Mouse (Mus musculus) bone marrow, adult 2 months (tissue): Measurements from ENCODE around the gene Ccdc136. TPM values are rescaled to one million over a fixed set of nuclear protein-coding genes. Genes with fewer than 3 reads are reported as not detected.

Experiments used
- H3K27ac ChIP-seq: fragments of 200-500 bp; 2 replicates; pipeline ENCODE4 v1.5.1; 2012; ENCODE audit warnings: low read depth, mild to moderate bottlenecking, control low read depth, inconsistent platforms, low read length; ENCODE audit not compliant: control insufficient read depth, poor library complexity, insufficient read depth
- H3K4me1 ChIP-seq: fragments of 200-500 bp; 2 replicates; pipeline ENCODE4 v1.6.1; 2011; ENCODE audit warnings: low read length; ENCODE audit not compliant: control insufficient read depth, insufficient read depth
- H3K4me3 ChIP-seq: fragments of 200-500 bp; replicated peaks from 2 replicates; pipeline ENCODE3; 2011; ENCODE audit warnings: mild to moderate bottlenecking, low read depth, low read length, control low read depth; ENCODE audit not compliant: control insufficient read depth
- CTCF ChIP-seq: fragments of 200-500 bp; IDR thresholded peaks from 2 replicates; pipeline ENCODE4 v1.5.1; 2011; ENCODE audit warnings: low read length, control low read depth; ENCODE audit not compliant: control insufficient read depth, insufficient read depth
- POLR2A ChIP-seq: fragments of 200-500 bp; IDR thresholded peaks from 2 replicates; pipeline ENCODE4 v1.6.1; 2011; ENCODE audit warnings: low read depth, mild to moderate bottlenecking, control low read depth, low read length, borderline replicate concordance; ENCODE audit not compliant: control insufficient read depth
- WGBS: fragments of 180-500 bp; shearing (Covaris S2); methylation state at CpG from one replicate; pipeline ENCODE4 v1.1.7; 2018; 5-methylcytosine and 5-hydroxymethylcytosine counted together
- polyA plus RNA-seq: library from polyadenylated mRNA; stranded (reverse); fragments of >200 nt; gene quantifications from 2 replicates; pipeline ENCODE4 v1.2.4, GENCODE M21; 2011; ENCODE audit warnings: low replicate concordance; ENCODE audit not compliant: missing spikeins, insufficient read depth, insufficient read length

Gene Ccdc136
- polyA plus RNA-seq, 1 experiment: 4.1 TPM

DNA sequence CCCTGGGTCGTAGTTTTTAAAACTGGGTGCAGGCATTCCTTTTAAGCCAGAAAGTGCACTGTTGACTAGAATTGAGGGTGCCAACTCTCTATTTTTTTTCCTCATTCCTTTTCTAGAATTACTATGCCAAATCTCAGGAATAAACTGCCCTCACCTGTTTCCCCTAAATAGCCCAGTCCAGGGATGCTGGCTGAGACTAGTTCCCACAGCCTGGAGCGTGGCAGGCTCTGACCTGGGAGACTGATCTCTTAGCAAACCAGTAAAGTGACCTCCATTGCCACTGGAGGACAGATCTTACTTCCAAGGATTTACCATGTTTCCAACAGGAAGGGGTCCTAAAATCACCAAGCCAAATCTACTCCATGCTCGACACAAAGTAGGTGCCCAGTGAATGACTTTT lies 72.7 kb downstream of the Ccdc136 start:
- Histone ChIP-seq H3K4me3 (no peak overlapping the region), H3K4me1 (no peaks in the 10 kb centered on the region; the same call in 1 of the 2 replicates), H3K27ac (no peak overlapping the region)
- TF ChIP-seq POLR2A (no peak), CTCF (no peak)
- WGBS: 86% methylated on average over 3 of the region's 3 CpGs

DNA sequence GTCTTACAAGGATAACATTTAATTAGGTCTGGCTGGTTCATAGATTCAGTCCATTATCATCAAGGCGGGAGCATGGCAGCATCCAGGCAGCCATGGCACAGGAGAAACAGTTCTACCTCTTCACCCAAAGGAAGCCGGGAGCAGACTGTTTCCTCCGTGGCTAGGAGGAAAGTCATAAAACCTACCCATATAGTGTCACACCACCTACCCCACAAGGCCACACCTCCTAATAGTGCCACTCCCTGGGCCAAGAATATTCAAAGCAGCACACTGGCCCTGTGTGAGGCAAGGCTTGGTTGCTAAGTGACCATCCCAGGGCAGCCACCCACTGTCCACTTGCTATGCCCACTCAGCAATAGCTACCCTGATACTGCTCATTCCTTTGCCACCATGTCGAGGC lies 75.0 kb downstream of the Ccdc136 start, which contains the start of gene Atp6v1fnb:
Atp6v1fnb (plus strand) TSS at position 301 of the 400 bp plus-strand sequence.
- H3K27ac ChIP-seq: no peak within 1 kb of the TSS
- WGBS: 89% methylated on average over 4 of the region's 4 CpGs
- H3K4me1 ChIP-seq: no peaks in the 10 kb centered on the region; the same call in none of the 2 replicates
- no peak for TF ChIP-seq CTCF
- no peak for TF ChIP-seq POLR2A
- no peak within 1 kb of the TSS for H3K4me3 ChIP-seq

DNA sequence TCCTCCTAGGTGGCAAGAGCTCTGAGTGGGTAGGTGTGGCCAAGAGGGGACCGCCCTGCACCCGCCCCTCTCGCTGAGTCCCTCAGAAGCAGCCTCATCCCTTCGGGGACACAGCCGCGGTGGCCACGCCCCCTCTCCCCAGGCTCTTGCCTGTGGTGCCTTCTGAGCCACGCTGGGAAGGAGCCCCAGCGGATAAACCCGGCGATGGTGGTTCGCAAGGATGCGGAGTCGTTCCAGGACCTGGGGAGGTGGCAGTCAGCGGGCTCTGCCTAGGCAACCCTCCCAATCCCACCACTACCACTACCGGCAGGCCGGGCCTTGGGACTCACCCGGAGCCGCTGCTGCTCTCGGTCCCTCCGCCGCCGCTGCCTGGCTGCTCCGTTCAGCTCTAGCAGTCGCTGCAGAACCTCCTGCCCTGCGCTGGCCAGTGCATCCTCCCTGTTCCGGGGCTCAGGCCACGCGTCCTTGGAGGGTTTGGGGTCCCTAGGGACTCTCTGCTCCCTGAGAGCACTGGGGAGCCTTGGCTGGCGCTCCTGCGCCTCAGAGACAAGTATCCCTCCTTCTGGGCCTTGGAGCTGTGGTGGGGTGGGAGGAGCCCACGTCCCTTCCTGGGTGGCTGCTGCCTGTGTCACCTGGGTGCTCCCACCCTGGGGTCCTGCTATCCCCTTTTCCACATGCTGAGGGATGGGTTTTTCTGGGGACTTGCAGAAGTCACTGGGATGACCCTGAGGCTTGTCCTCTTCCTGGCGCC lies 78.0 kb downstream of the Ccdc136 start:
- H3K27ac ChIP-seq: no peak overlapping the region; the same call in 1 of the 2 replicates
- no peaks in the 10 kb centered on the region; the same call in none of the 2 replicates for H3K4me1 ChIP-seq
- 8% methylated on average over 33 of the region's 33 CpGs for WGBS
- H3K4me3 ChIP-seq: peak overlapping the region; percentile 27
- no peak for TF ChIP-seq CTCF
- TF ChIP-seq POLR2A: no peak; the same call in 1 of the 2 replicates

DNA sequence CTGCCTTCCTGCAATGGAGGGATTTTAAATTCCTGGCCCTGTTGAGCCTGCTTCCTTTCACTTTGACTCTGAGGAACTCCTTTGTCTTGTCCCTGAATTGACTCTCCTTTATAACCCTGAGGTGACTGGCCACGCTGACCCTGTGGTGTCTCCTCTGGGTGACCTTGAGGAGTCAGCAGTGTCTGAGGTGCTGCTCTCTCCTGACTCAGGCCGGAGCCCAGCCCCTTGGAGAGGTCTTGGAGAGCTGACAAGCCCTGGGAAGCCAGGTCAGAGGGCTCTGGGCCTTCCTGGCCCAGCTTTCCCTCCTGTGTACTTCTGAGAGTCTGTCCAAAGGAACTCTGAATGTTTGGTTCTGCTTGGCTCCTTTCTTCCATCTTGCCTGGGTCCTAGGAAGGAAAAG lies 78.6 kb downstream of the Ccdc136 start:
- H3K4me1 ChIP-seq: no peaks in the 10 kb centered on the region; the same call in none of the 2 replicates
- no peak overlapping the region for H3K4me3 ChIP-seq
- 83% methylated on average over 2 of the region's 2 CpGs for WGBS

More for the DNA sequence above, 78.6 kb downstream of the Ccdc136 start:
- H3K27ac ChIP-seq: no peak overlapping the region
- TF ChIP-seq CTCF: no peak

Other genes with a start within 250 kb of the Ccdc136 start
- 12.3 and 21.5 TPM in 2 replicates for gene Rbm28, start 231.3 kb upstream of the Ccdc136 start, polyA plus RNA-seq
- not detected in 2 replicates for gene Prrt4, start 216.7 kb upstream of the Ccdc136 start, polyA plus RNA-seq
- 8.6 and 29.9 TPM in 2 replicates for gene Impdh1, start 179.9 kb upstream of the Ccdc136 start, polyA plus RNA-seq
- 2.7 and 12.5 TPM in 2 replicates for gene Hilpda, start 123.8 kb upstream of the Ccdc136 start, polyA plus RNA-seq
- not detected in 2 replicates for gene Fam71f2, start 116.7 kb upstream of the Ccdc136 start, polyA plus RNA-seq
- not detected in 2 replicates for gene Fam71f1, start 77.2 kb upstream of the Ccdc136 start, polyA plus RNA-seq
- 18.1 and 57.8 TPM in 2 replicates for gene Calu, start 48.2 kb upstream of the Ccdc136 start, polyA plus RNA-seq
- not detected in 2 replicates for gene Opn1sw, start 7.8 kb upstream of the Ccdc136 start, polyA plus RNA-seq
- gene Flnc, start 36.9 kb downstream of the Ccdc136 start, polyA plus RNA-seq: 0.40 TPM in 1 of 2 replicates, not detected in the other
- gene Atp6v1f, start 71.4 kb downstream of the Ccdc136 start, polyA plus RNA-seq: 123 and 143 TPM in 2 replicates
- not detected in 2 replicates for gene Atp6v1fnb, start 75.1 kb downstream of the Ccdc136 start, polyA plus RNA-seq
- not detected in 2 replicates for gene Kcp, start 111.6 kb downstream of the Ccdc136 start, polyA plus RNA-seq
- gene Irf5, start 130.3 kb downstream of the Ccdc136 start, polyA plus RNA-seq: 26.7 and 47.1 TPM in 2 replicates
- gene Tnpo3, start 213.6 kb downstream of the Ccdc136 start, polyA plus RNA-seq: 22.1 and 33.0 TPM in 2 replicates